ENCODE assay signal across 8 mouse cellular contexts in genomic region chr15:84625712-84626414, GRCm38 (mm10). TPM values are rescaled to one million over a fixed set of nuclear protein-coding genes. Genes with fewer than 3 reads are reported as not detected.
DNase-seq lines count a peak whose midpoint lies in the region; ATAC-seq and TF ChIP-seq lines count a peak whose summit lies in the region.

No protein-coding gene starts in this region.

- peak overlapping the region; percentile 18; the same call in 1 of the 2 replicates for H3K27ac ChIP-seq in hindbrain, embryonic 13.5 days
- no peak overlapping the region for H3K27ac ChIP-seq in hindbrain, embryonic 16.5 days (ENCODE audit: low read depth, low read length)
- no peak overlapping the region for H3K27ac ChIP-seq in kidney, postnatal 0 days
- 0 out of 2 replicates have a peak overlapping the region, but pooled peaks have one; percentile 9 for H3K27ac ChIP-seq in midbrain, embryonic 15.5 days

- no peaks in the 10 kb centered on the region for H3K36me3 ChIP-seq in hindbrain, embryonic 13.5 days
- no peaks in the 10 kb centered on the region for H3K36me3 ChIP-seq in hindbrain, embryonic 16.5 days (ENCODE audit: control insufficient read depth, insufficient read depth, low read length)
- no peaks in the 10 kb centered on the region for H3K36me3 ChIP-seq in kidney, postnatal 0 days (ENCODE audit: insufficient read depth, low read length)
- H3K36me3 ChIP-seq in midbrain, embryonic 15.5 days (replicated peaks) = no peaks in the 10 kb centered on the region

- H3K9ac ChIP-seq in hindbrain, embryonic 13.5 days = no peak overlapping the region
- H3K9ac ChIP-seq in hindbrain, embryonic 16.5 days (ENCODE audit: low read depth, low read length) = no peak overlapping the region
- no peak overlapping the region for H3K9ac ChIP-seq in kidney, postnatal 0 days (ENCODE audit: low read depth, low read length)
- no peak overlapping the region for H3K9ac ChIP-seq in midbrain, embryonic 15.5 days

- H3K4me1 ChIP-seq in hindbrain, embryonic 13.5 days (replicated peaks) = peaks cover 60% of the 10 kb centered on the region
- H3K4me1 ChIP-seq in hindbrain, embryonic 16.5 days (ENCODE audit: control insufficient read depth, insufficient read depth, low read depth, low read length) = peaks cover 28% of the 10 kb centered on the region
- no peaks in the 10 kb centered on the region for H3K4me1 ChIP-seq in kidney, postnatal 0 days (replicated peaks; ENCODE audit: insufficient read depth, low read length)
- H3K4me1 ChIP-seq in midbrain, embryonic 15.5 days = peaks cover 49% of the 10 kb centered on the region

- no peak overlapping the region for H3K4me3 ChIP-seq in hindbrain, embryonic 13.5 days
- H3K4me3 ChIP-seq in hindbrain, embryonic 16.5 days (ENCODE audit: low read length) = no peak overlapping the region
- H3K4me3 ChIP-seq in kidney, postnatal 0 days (replicated peaks; ENCODE audit: low read depth, low read length) = no peak overlapping the region
- H3K4me3 ChIP-seq in midbrain, embryonic 15.5 days = no peak overlapping the region

- no peak overlapping the region for H3K4me2 ChIP-seq in hindbrain, embryonic 13.5 days
- H3K4me2 ChIP-seq in hindbrain, embryonic 16.5 days (ENCODE audit: low read length) = no peak overlapping the region
- H3K4me2 ChIP-seq in kidney, postnatal 0 days (ENCODE audit: low read length) = no peak overlapping the region
- H3K4me2 ChIP-seq in midbrain, embryonic 15.5 days = no peak overlapping the region

- intact Hi-C loops in left cerebral cortex, postnatal 36 days (cut with DNase I) = no loop called here

- peak; percentile 33 for ATAC-seq in hindbrain, embryonic 13.5 days (ENCODE audit: low FRiP score)
- ATAC-seq in hindbrain, embryonic 16.5 days = no peak; the same call in 1 of the 2 replicates
- peak; percentile 23; the same call in 1 of the 2 replicates for ATAC-seq in kidney, postnatal 0 days (replicated peaks; ENCODE audit: low FRiP score, low read depth)
- peak; percentile 59 for ATAC-seq in midbrain, embryonic 15.5 days (replicated peaks)

- H3K9me3 ChIP-seq in hindbrain, embryonic 13.5 days = no peaks in the 10 kb centered on the region
- no peaks in the 10 kb centered on the region for H3K9me3 ChIP-seq in hindbrain, embryonic 16.5 days (ENCODE audit: control insufficient read depth, low read length)
- no peaks in the 10 kb centered on the region for H3K9me3 ChIP-seq in kidney, postnatal 0 days (replicated peaks; ENCODE audit: low read length)
- no peaks in the 10 kb centered on the region for H3K9me3 ChIP-seq in midbrain, embryonic 15.5 days

- peak; percentile 58 to 72 for DNase-seq in heart, adult 18-20 months
- peak; percentile 66 for DNase-seq in kidney, postnatal 0 days (ENCODE audit: low spot score)
- DNase-seq in spleen, postnatal 14 days (ENCODE audit: low spot score in 2 of 2) = no peak
- DNase-seq in left cerebral cortex, postnatal 36 days (ENCODE audit: low spot score in 2 of 2) = no peak
- DNase-seq in spleen, postnatal 4 days (ENCODE audit: low spot score in 2 of 2) = no peak

- TF ChIP-seq CTCF in kidney, postnatal 0 days (IDR thresholded peaks at IDR 0.05; ENCODE audit: low read depth) = no peak

- 71% methylated on average over 6 of the region's 6 CpGs for WGBS in hindbrain, embryonic 13.5 days
- WGBS in hindbrain, embryonic 16.5 days = 55% methylated on average over 6 of the region's 6 CpGs
- 57% methylated on average over 6 of the region's 6 CpGs for WGBS in kidney, postnatal 0 days
- 60% methylated on average over 6 of the region's 6 CpGs for WGBS in midbrain, embryonic 15.5 days

- H3K27me3 ChIP-seq in hindbrain, embryonic 13.5 days = 0 out of 2 replicates have a peak, but pooled peaks cover 7% of the 10 kb centered on the region
- no peaks in the 10 kb centered on the region for H3K27me3 ChIP-seq in hindbrain, embryonic 16.5 days (replicated peaks; ENCODE audit: control insufficient read depth, insufficient read depth, low read length)
- H3K27me3 ChIP-seq in kidney, postnatal 0 days (ENCODE audit: insufficient read depth, low read length) = no peaks in the 10 kb centered on the region
- H3K27me3 ChIP-seq in midbrain, embryonic 15.5 days (replicated peaks) = no peaks in the 10 kb centered on the region

RNA-seq across cellular contexts. Expression of gene Prr5, which starts 43.6 kb away (rescaled TPM):
- 18.3 and 19.6 TPM in 2 replicates for polyA plus RNA-seq in hindbrain, embryonic 13.5 days (2015; fragmentation: Nextera tagmentation; extraction: Ambion mirVana)
- 30.5 and 33.2 TPM in 2 replicates for polyA plus RNA-seq in hindbrain, embryonic 16.5 days (2015; fragmentation: Nextera tagmentation; extraction: Ambion mirVana)
- total RNA-seq in heart, adult 18-20 months (2021) = 1 to 10 TPM; 4.3 to 6.2 TPM
- polyA plus RNA-seq in kidney, postnatal 0 days (2015; fragmentation: Nextera tagmentation; extraction: Ambion mirVana) = 35.0 and 35.6 TPM in 2 replicates
- 27.5 and 27.7 TPM in 2 replicates for polyA plus RNA-seq in midbrain, embryonic 15.5 days (2015; fragmentation: Nextera tagmentation; extraction: Ambion mirVana)
- total RNA-seq in left cerebral cortex, postnatal 36 days (2021) = 10 to 100 TPM; 11.8 to 12.0 TPM

Comparison
In these comparisons a context has a peak if more than half of its experiments do, and no peak if none do; other contexts are left out.
1. H3K27ac ChIP-seq: peak in hindbrain, embryonic 13.5 days (single experiment) and midbrain, embryonic 15.5 days (single experiment); none in hindbrain, embryonic 16.5 days (single experiment) and kidney, postnatal 0 days (single experiment).
2. DNase-seq: peak in heart, adult 18-20 months (2 of 2) and kidney, postnatal 0 days (single experiment); none in spleen, postnatal 14 days (0 of 2), left cerebral cortex, postnatal 36 days (0 of 2) and spleen, postnatal 4 days (0 of 2).